Mouse (Mus musculus): ENCODE data around the gene Ssr3. TPM values are rescaled to one million over a fixed set of nuclear protein-coding genes. Genes with fewer than 3 reads are reported as not detected.

Gene Ssr3
- polyA plus RNA-seq, 1 experiment from 2014 or later = 291 TPM

DNA sequence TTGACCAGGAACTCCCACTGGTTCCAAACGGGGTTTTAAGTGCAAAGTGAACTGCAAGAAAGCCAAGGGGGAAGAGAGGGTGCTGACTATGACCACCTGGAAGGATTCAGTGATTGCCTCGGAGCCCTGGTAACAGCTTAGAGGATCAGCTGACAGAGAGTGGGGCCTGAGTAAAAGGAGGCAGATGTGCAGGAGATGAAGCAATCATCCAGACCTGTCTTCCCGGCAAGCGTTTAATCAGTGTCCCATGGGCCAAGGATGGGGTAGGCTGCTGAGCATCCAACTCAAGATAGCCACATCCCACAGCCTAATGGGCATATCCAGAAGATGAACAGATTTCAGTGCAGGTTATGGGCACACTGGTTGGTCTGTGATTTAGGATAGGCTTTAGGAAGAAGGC is 24.5 kb downstream of the Ssr3 start:
- Histone ChIP-seq H3K9ac (no peak overlapping the region), H3K9me3 (no peaks in the 10 kb centered on the region), H3K27ac (no peak overlapping the region), H3K4me3 (no peak overlapping the region), H3K4me1 (no peaks in the 10 kb centered on the region), H3K36me3 (peaks cover 59% of the 10 kb centered on the region), H3K27me3 (no peaks in the 10 kb centered on the region), H3K4me2 (replicated peaks) (no peak overlapping the region)
- 67% methylated on average over 4 of the region's 4 CpGs for WGBS
- ATAC-seq (ENCODE audit: low FRiP score, low read depth) = no peak

DNA sequence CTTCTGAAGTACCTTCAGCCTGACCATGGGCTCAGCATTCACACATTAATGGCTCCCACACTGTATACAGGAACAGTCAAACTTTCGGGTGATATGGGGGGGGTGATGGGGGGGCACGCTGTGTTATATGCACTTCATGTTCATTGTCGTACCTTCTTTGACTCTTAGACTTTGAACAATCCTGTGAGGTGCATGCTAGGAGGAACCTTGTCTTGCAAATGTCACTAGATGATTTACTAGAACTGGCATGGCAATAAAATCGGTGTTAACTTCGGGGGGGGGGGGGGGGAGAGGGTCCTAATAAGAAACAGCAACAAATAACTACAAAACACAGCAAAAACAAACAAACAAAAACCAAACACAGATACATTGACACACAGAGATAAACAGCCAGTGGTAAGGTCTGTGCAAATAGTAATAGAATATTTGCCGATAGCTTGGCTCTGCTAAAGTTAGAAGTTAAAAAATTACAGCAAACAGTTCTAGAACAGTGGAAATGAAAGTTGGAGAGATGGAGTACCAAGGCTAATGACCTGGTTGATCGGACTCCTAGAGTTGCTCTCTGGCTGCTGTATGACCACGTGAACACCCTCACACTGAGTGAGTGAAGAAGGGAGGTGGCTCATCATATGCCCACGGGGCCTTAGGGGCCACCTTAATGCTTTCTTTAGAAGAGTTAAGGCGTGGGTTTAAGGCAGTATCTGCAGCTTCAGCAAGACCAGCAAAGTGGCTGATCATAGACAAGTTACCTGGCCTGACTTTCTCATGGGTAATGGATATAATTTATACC is 26.3 kb downstream of the Ssr3 start:
- H3K9me3 ChIP-seq = no peaks in the 10 kb centered on the region
- WGBS = 58% methylated on average over 10 of the region's 10 CpGs
- no peaks in the 10 kb centered on the region for H3K4me1 ChIP-seq
- ATAC-seq (ENCODE audit: low FRiP score, low read depth) = no peak
- H3K4me3 ChIP-seq = no peak overlapping the region
- H3K9ac ChIP-seq = no peak overlapping the region
- H3K27ac ChIP-seq = no peak overlapping the region
- H3K4me2 ChIP-seq (replicated peaks) = no peak overlapping the region
- H3K27me3 ChIP-seq = no peaks in the 10 kb centered on the region
- H3K36me3 ChIP-seq = peaks cover 43% of the 10 kb centered on the region

DNA sequence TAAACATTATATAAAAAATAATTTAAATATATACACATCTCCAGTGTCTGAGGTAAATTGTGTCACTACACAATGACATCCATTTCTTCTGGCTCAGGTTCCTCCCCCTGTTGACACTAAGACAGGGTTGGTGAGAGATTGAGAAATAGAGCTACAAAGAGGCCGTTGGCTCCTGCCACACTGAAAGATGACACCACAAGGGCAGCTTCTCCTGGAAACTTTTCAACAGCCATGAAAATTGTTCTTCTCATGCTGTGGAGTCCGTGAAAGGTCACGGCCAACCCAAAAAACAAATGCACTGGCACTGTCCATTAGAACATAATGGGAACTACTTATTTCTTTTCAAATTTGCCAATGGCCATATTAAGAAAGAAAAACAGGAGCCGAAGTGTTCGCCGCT is 27.2 kb downstream of the Ssr3 start:
- WGBS = 69% methylated on average over 6 of the region's 6 CpGs
- no peak for ATAC-seq (ENCODE audit: low FRiP score, low read depth)

DNA sequence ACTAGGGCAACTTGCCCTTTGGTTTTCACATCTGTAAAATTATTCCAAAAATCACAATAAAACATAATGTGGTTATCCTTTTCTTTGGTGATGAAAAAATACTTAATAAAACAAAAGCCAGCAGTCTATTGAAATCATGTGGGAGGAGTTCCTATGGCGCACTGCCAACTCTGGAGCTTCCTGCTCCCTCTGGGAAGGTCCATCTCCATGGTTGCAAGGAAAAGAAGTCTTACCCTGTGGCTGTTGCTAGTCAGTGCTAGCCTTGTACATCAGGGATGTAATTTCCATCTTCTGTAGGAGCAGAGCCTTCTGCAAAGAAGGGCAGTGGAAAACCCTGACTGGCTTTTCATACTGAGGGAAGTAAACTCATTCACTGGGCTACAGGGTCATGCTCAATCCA is 29.0 kb downstream of the Ssr3 start:
- Histone ChIP-seq H3K27ac (no peak overlapping the region), H3K27me3 (no peaks in the 10 kb centered on the region), H3K36me3 (peaks cover 26% of the 10 kb centered on the region), H3K4me1 (no peaks in the 10 kb centered on the region), H3K4me3 (no peak overlapping the region), H3K9ac (no peak overlapping the region), H3K9me3 (no peaks in the 10 kb centered on the region), H3K4me2 (replicated peaks) (no peak overlapping the region)
- ATAC-seq (ENCODE audit: low FRiP score, low read depth) = no peak
- 82% methylated on average over 1 of the region's 1 CpGs for WGBS

More for the DNA sequence above, 27.2 kb downstream of the Ssr3 start:
- Histone ChIP-seq H3K4me1 (no peaks in the 10 kb centered on the region), H3K9me3 (no peaks in the 10 kb centered on the region), H3K27ac (no peak overlapping the region), H3K27me3 (no peaks in the 10 kb centered on the region), H3K4me3 (no peak overlapping the region), H3K9ac (no peak overlapping the region), H3K4me2 (replicated peaks) (no peak overlapping the region), H3K36me3 (peaks cover 33% of the 10 kb centered on the region)

DNA sequence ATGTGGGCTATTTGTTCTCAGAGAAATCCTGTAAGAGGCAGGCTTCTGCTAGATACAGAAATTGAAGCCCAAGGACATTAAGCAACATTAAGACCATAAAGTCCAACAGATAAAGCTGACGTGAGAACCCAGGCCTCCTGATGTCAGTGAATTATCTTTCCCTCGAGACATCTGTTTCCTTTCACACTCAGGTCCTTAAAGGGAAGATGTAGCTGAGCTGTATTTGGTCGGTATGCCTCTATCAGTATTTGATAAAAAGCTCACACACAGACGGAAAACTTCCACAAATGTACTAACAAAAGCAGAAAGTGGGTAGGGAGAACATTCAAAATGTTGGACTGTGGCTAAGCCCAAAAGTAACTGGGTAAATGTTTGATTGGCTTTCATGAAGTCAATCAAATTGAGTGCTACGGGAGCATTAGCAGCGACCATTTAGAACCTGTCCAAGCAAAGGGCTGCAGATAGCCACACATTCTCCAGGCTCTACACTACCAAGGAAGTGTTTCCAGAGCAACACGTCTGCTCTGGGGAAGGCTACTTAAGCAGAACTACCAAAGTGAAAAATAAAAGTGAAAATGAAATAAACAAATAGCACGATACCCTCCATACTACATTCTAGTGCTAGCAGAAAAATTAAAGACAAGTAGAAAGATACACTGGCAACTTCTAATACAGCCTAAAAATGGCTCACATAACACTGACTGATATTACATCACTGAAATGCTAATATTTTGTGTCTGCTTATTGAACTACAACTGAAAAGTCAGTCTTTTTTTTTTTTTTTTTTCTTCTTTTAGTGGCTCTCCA is 32.1 kb downstream of the Ssr3 start:
- no peaks in the 10 kb centered on the region for H3K27me3 ChIP-seq
- no peak overlapping the region for H3K9ac ChIP-seq
- no peak overlapping the region for H3K27ac ChIP-seq
- no peaks in the 10 kb centered on the region for H3K9me3 ChIP-seq
- H3K4me2 ChIP-seq (replicated peaks) = no peak overlapping the region
- H3K4me3 ChIP-seq = no peak overlapping the region
- ATAC-seq (ENCODE audit: low FRiP score, low read depth) = no peak
- H3K4me1 ChIP-seq = no peaks in the 10 kb centered on the region
- 59% methylated on average over 8 of the region's 8 CpGs for WGBS
- peaks cover 16% of the 10 kb centered on the region; the same call in 1 of the 2 replicates for H3K36me3 ChIP-seq

DNA sequence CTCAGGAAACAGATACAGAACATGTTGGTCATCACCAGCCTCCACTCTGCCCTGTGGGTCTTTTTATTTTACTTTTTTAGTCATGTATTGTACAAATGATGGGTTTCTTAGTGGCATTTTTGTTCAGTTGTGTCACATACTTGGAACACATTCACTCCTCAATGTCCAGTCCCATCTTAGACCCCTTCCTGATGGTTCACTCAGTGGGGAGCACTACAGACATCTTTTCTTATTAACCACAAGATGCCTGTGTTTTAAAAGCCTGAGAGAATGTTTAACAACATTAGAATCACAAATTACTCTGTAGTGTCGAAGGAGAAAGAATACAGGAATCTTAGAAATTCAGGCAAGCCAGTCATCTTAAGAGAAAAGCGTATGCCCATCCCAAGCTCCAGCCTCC is 33.6 kb downstream of the Ssr3 start:
- no peak for ATAC-seq (ENCODE audit: low FRiP score, low read depth)
- WGBS = 86% methylated on average over 2 of the region's 2 CpGs
- no peaks in the 10 kb centered on the region for H3K9me3 ChIP-seq

DNA sequence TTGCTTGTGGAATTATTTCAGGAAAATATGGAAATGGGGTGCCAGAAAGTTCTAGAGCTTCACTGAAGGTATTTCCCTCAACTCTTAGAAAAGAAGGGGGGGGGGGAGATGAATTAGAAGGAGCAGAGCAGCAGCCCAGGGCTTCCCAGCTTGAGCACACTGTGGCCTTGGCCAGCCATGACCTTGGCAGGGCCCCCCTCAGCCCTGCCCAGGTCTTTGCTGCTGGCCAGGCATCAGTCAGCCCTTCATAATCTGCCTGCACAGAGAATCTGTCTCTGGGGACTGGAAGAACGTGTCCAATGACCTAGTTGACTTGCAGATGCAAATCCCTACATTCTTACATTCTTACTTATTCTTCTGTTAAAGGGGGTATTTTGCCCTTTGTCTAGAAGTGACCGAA is 34.1 kb downstream of the Ssr3 start:
- Histone ChIP-seq H3K9ac (no peak overlapping the region), H3K9me3 (no peaks in the 10 kb centered on the region), H3K4me3 (no peak overlapping the region), H3K4me1 (no peaks in the 10 kb centered on the region), H3K4me2 (replicated peaks) (no peak overlapping the region), H3K36me3 (peaks cover 5% of the 10 kb centered on the region; the same call in 1 of the 2 replicates), H3K27ac (no peak overlapping the region), H3K27me3 (no peaks in the 10 kb centered on the region)
- WGBS = 64% methylated on average over 2 of the region's 2 CpGs
- no peak for ATAC-seq (ENCODE audit: low FRiP score, low read depth)

More for the DNA sequence above, 33.6 kb downstream of the Ssr3 start:
- Histone ChIP-seq H3K27ac (no peak overlapping the region), H3K4me2 (replicated peaks) (no peak overlapping the region), H3K4me3 (no peak overlapping the region), H3K27me3 (no peaks in the 10 kb centered on the region), H3K36me3 (peaks cover 6% of the 10 kb centered on the region; the same call in 1 of the 2 replicates), H3K4me1 (no peaks in the 10 kb centered on the region), H3K9ac (no peak overlapping the region)

DNA sequence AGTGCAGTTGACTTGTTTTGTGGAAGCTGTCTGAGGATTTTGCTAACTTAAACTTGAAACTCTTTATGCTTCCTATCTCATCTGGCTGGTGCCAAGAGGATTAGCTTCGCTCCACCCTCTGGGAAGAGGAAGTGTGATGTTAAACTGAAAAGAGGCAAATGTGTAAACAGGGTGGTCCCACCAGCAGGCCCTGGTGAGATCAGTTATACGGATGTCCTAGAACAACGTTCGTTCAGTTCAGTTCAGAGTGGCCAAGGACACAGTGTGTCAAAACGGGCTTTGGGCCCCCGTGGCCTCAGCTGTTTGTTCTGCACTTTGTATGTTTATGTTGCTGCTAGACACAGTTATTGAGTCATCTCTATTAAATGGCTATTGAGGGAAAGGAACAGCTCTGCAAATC is 36.9 kb downstream of the Ssr3 start:
- Histone ChIP-seq H3K9me3 (no peaks in the 10 kb centered on the region), H3K4me1 (no peaks in the 10 kb centered on the region), H3K27me3 (no peaks in the 10 kb centered on the region), H3K4me3 (no peak overlapping the region), H3K4me2 (replicated peaks) (no peak overlapping the region), H3K27ac (no peak overlapping the region), H3K36me3 (no peaks in the 10 kb centered on the region), H3K9ac (no peak overlapping the region)
- 73% methylated on average over 6 of the region's 6 CpGs for WGBS
- ATAC-seq (ENCODE audit: low FRiP score, low read depth) = no peak

DNA sequence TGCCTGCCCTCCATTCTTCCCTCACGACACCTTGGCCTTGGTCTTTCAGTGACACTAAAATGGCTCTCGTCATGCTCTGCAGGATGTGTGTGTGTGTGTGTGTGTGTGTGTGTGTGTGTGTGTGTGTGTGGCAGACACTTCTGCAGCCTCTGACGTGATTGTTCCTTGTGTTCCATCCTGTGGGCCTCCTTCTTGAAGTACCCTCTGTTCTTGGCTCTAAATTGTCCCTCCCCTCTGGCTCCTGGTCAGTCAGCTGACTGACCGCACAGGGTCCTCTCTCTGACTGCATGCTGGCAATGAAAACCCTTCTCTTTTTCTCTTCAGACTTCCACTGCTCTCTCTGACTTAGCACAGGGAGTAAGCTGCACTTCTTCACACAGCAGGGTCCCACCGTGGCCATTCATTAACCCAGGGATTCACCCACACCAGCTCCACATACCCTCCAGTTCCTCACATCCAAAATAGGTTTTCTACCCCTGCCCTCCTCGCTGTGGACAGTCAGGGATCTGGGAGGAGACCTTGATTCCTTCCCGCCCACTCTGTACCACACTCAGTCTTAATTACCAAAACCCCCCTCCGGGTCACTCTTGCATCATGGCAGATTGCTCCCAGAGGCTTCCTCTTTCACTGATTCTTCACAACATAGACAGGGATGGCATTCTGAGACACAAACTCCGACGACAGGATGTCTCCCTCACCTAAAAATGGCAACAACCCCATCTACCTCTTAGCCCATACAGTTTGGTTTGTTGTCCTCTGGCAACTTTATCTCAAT is 39.0 kb downstream of the Ssr3 start:
- no peak overlapping the region for H3K4me3 ChIP-seq
- no peaks in the 10 kb centered on the region for H3K27me3 ChIP-seq
- no peaks in the 10 kb centered on the region for H3K36me3 ChIP-seq
- no peaks in the 10 kb centered on the region for H3K4me1 ChIP-seq
- no peak for ATAC-seq (ENCODE audit: low FRiP score, low read depth)
- H3K9ac ChIP-seq = no peak overlapping the region
- 80% methylated on average over 10 of the region's 10 CpGs for WGBS
- no peaks in the 10 kb centered on the region for H3K9me3 ChIP-seq
- no peak overlapping the region for H3K27ac ChIP-seq
- no peak overlapping the region for H3K4me2 ChIP-seq (replicated peaks)

DNA sequence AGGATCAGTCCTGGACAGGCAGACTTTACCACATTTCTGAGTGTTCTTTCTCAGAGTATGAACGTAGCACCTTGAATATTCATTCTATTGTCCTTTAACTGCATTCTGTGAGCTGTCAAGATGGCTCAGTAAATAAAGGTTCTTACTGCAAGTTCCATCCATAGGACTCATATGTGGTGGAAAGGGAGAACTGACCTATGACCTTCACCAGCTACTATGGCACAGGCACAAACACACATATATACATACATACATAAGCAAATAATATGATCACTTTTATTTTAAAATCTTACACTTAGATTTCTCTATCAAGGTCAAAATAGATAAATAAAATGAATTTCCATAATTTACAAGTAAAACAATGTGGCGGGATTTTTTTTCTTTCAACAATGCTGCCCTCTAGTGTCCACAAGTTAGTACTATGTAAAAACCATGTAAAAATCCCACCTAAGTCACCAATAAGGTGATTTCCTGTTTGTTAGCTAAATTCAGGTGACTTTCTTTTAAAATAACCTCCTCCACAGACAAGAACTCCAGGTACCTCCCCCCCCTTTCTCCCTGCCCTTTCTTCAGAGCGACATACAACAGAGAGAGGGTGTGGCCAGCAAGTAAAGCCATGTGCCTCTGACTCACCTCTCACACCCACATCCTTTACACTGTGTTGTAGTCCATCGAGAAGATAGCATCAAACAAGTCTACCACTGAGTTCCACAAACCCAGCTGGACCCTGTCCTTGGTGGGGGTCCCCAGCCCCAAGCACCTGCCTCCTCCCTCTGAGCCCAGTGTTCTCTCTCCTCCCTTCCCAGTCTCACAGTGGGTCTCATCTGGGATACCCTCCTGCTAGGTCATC is 39.9 kb downstream of the Ssr3 start:
- H3K9ac ChIP-seq = no peak overlapping the region
- H3K4me3 ChIP-seq = no peak overlapping the region
- no peaks in the 10 kb centered on the region for H3K4me1 ChIP-seq
- no peak overlapping the region for H3K27ac ChIP-seq
- no peaks in the 10 kb centered on the region for H3K36me3 ChIP-seq
- no peak for ATAC-seq (ENCODE audit: low FRiP score, low read depth)
- no peaks in the 10 kb centered on the region for H3K27me3 ChIP-seq
- no peak overlapping the region for H3K4me2 ChIP-seq (replicated peaks)
- WGBS = 45% methylated on average over 4 of the region's 4 CpGs
- no peaks in the 10 kb centered on the region for H3K9me3 ChIP-seq

DNA sequence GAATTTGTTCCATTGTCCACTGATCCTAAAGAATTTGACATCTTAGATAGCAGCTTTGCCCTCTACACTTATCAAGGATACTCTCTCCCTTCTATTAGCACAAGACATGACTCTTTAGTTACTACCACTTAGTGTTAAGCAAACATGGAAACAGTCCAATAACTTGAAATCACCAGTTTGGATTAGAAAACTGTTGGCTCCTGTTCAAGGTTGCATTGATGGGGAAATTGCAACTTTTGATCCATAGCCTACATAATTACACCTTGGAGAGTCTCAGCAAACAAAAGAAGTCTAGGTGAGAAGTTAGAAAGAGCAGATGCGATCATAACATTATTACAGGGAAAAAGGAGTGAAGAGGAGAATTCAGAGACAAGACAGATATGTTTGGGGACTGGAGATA is 46.2 kb downstream of the Ssr3 start:
- no peaks in the 10 kb centered on the region for H3K4me1 ChIP-seq
- no peak overlapping the region for H3K27ac ChIP-seq
- no peak for ATAC-seq (ENCODE audit: low FRiP score, low read depth)
- no peaks in the 10 kb centered on the region for H3K36me3 ChIP-seq
- H3K4me3 ChIP-seq = no peak overlapping the region
- H3K27me3 ChIP-seq = no peaks in the 10 kb centered on the region
- WGBS = 86% methylated on average over 1 of the region's 1 CpGs
- H3K4me2 ChIP-seq (replicated peaks) = no peak overlapping the region
- no peaks in the 10 kb centered on the region for H3K9me3 ChIP-seq
- H3K9ac ChIP-seq = no peak overlapping the region
